Mouse (Mus musculus) lung, postnatal 0 days (tissue): ENCODE data around the gene Impdh2.

ENCODE experiments used
- CTCF ChIP-seq: IDR thresholded peaks from 2 replicates; pipeline ENCODE4 v1.5.1; 2016; ENCODE audit warnings: antibody characterized with exemption, mild to moderate bottlenecking
- EP300 ChIP-seq: IDR thresholded peaks from 2 replicates; pipeline ENCODE4 v1.6.1; 2016; ENCODE audit warnings: antibody characterized with exemption, mild to moderate bottlenecking, control low read depth

- TF ChIP-seq CTCF (peak; percentile 84), EP300 (no peak)
Observed at GRCm38 (mm10) chr9:108570207-108570896, 10.3 kb downstream of the Impdh2 start.
